Mouse (Mus musculus): Measurements from ENCODE around the gene Pgr. TPM values are rescaled to one million over a fixed set of nuclear protein-coding genes. Genes with fewer than 3 reads are reported as not detected.
A peak's percentile ranks its signal among the peaks of the same experiment; 100 is the strongest.

Gene Pgr
- polyA plus RNA-seq, 1 experiment from 2014 or later: not detected

DNA sequence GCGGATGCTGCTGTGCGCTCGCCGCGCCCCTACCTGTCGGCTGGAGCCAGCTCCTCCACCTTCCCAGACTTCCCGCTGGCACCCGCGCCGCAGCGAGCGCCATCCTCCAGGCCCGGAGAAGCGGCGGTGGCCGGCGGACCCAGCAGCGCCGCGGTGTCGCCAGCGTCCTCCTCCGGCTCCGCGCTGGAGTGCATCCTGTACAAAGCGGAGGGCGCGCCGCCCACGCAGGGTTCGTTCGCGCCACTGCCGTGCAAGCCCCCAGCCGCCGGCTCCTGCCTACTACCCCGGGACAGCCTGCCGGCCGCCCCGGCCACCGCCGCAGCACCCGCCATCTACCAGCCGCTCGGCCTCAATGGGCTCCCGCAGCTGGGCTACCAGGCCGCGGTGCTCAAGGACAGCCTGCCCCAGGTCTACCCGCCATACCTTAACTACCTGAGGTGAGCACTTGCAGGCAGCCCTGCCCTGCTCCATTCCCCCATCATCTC lies 2.1 kb downstream of the Pgr start:
- 2% methylated on average over 37 of the region's 49 CpGs for WGBS (ENCODE audit: insufficient replicate concordance)
- H3K27me3 ChIP-seq (ENCODE audit: insufficient read depth, low read length): peaks cover 38% of the 10 kb centered on the region
- peak; percentile 13 for DNase-seq
- peak overlapping the region; percentile 61 for H3K4me2 ChIP-seq (ENCODE audit: low read depth, low read length)
- ATAC-seq: no peak
- no peaks in the 10 kb centered on the region for H3K9me3 ChIP-seq (ENCODE audit: low read length)
- H3K36me3 ChIP-seq (replicated peaks; ENCODE audit: insufficient read depth, low read length): no peaks in the 10 kb centered on the region
- no peak overlapping the region for H3K9ac ChIP-seq (replicated peaks)
- H3K4me3 ChIP-seq (ENCODE audit: low read depth, low read length): peak overlapping the region; percentile 27
- TF ChIP-seq EP300 (IDR thresholded peaks at IDR 0.05; ENCODE audit: low read depth) (no peak), CTCF (IDR thresholded peaks at IDR 0.05; ENCODE audit: low read depth) (no peak)
- H3K4me1 ChIP-seq (ENCODE audit: insufficient read depth): peaks cover 5% of the 10 kb centered on the region
- H3K27ac ChIP-seq (ENCODE audit: low read depth): no peak overlapping the region

DNA sequence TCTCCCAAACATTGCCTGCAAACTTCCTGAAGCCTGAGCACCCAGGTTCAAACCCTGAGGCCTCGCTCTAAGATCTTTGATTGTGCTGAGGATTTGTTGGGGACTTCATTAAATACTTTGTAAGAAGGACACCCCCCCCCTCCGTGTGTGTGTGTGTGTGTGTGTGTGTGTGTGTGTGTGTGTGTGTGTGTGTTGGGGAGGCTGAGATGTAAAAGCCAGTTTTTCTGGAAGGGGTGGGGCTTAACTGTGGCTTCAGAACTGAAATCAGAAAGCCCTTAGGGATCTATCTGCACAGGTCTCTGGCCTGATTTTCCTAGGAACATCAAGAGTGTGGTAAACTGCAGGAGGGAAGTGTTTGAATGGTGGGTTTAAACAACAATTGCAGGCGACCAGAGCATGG lies 2.6 kb downstream of the Pgr start:
- Histone ChIP-seq H3K4me3 (ENCODE audit: low read depth, low read length) (no peak overlapping the region), H3K9ac (replicated peaks) (no peak overlapping the region), H3K27ac (ENCODE audit: low read depth) (no peak overlapping the region), H3K4me2 (ENCODE audit: low read depth, low read length) (no peak overlapping the region), H3K36me3 (replicated peaks; ENCODE audit: insufficient read depth, low read length) (no peaks in the 10 kb centered on the region), H3K9me3 (ENCODE audit: low read length) (no peaks in the 10 kb centered on the region), H3K27me3 (ENCODE audit: insufficient read depth, low read length) (peaks cover 38% of the 10 kb centered on the region), H3K4me1 (ENCODE audit: insufficient read depth) (peaks cover 5% of the 10 kb centered on the region)
- no peak for TF ChIP-seq CTCF (IDR thresholded peaks at IDR 0.05; ENCODE audit: low read depth)
- TF ChIP-seq EP300 (IDR thresholded peaks at IDR 0.05; ENCODE audit: low read depth): no peak
- ATAC-seq (no peak), DNase-seq (no peak)
- 34% methylated on average over 3 of the region's 3 CpGs for WGBS (ENCODE audit: insufficient replicate concordance)

DNA sequence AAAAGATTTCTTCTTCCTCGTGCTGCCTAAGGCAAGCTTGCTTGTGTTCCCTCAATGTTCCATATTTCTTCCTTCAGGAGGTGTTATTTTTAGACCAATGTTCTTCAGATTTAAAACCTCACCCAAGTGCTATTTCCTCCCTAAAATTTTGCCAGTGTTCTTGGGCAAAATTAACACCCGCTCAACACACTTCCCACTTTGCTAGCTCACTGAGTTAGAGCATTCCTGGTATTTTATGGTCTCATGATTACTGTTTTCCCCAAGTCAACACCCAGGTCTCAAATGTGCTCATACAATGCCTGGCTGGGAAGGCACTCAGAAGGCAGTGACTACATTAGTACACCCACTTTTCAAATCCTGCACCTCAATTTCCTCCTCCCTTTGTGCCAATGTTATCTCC lies 27.9 kb downstream of the Pgr start:
- Histone ChIP-seq H3K9me3 (ENCODE audit: low read length) (no peaks in the 10 kb centered on the region), H3K4me3 (ENCODE audit: low read depth, low read length) (no peak overlapping the region), H3K27ac (ENCODE audit: low read depth) (no peak overlapping the region), H3K27me3 (ENCODE audit: insufficient read depth, low read length) (no peaks in the 10 kb centered on the region), H3K4me1 (ENCODE audit: insufficient read depth) (no peaks in the 10 kb centered on the region), H3K9ac (replicated peaks) (no peak overlapping the region), H3K4me2 (ENCODE audit: low read depth, low read length) (no peak overlapping the region), H3K36me3 (replicated peaks; ENCODE audit: insufficient read depth, low read length) (no peaks in the 10 kb centered on the region)
- ATAC-seq (no peak), DNase-seq (no peak)
- TF ChIP-seq CTCF (IDR thresholded peaks at IDR 0.05; ENCODE audit: low read depth): no peak
- TF ChIP-seq EP300 (IDR thresholded peaks at IDR 0.05; ENCODE audit: low read depth): no peak
- WGBS (ENCODE audit: insufficient replicate concordance): 62% methylated on average over 2 of the region's 2 CpGs

DNA sequence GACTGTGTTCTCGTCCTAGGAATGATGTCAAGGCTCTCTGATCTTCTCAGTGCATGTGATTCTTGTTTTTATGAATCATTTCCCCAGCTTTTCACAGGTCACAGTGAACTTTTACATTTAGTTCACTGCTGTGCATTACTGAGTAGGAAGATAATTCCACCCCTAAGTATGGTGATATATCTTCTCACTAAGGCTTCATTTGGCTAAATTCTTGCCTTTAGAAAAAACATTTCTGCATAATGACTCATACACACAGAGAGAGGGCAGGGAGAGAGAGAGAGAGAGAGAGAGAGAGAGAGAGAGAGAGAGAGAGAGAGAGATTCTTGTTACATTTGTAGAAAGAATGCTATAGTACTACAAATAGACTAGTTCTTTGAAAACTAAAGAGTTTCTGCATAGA lies 38.1 kb downstream of the Pgr start:
- Histone ChIP-seq H3K9ac (replicated peaks) (no peak overlapping the region), H3K4me1 (ENCODE audit: insufficient read depth) (no peaks in the 10 kb centered on the region), H3K4me3 (ENCODE audit: low read depth, low read length) (no peak overlapping the region), H3K27ac (ENCODE audit: low read depth) (no peak overlapping the region), H3K36me3 (replicated peaks; ENCODE audit: insufficient read depth, low read length) (no peaks in the 10 kb centered on the region), H3K9me3 (ENCODE audit: low read length) (no peaks in the 10 kb centered on the region), H3K4me2 (ENCODE audit: low read depth, low read length) (no peak overlapping the region), H3K27me3 (ENCODE audit: insufficient read depth, low read length) (no peaks in the 10 kb centered on the region)
- ATAC-seq (no peak), DNase-seq (no peak)
- TF ChIP-seq EP300 (IDR thresholded peaks at IDR 0.05; ENCODE audit: low read depth) (no peak), CTCF (IDR thresholded peaks at IDR 0.05; ENCODE audit: low read depth) (no peak)
- 17% methylated on average over 1 of the region's 1 CpGs for WGBS (ENCODE audit: insufficient replicate concordance)

DNA sequence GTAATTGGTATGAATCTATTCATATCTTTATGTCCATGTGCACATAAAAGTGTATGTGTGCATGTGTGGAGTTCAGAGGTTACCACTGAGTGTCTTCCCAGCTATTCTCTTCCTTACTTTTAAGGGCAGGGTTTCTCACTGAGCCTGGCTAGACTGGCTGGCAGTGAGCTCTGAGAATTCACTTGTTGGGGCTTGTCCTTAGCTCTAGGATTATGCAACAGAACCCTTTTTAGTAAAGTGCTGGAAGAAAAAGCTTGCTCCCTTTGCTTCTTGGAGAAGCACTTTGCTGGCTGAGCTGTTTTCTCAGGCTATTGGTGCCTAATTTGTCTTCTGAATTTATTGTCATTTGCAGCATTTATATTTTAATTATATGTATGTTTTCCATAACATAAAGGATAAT lies 53.7 kb downstream of the Pgr start:
- Histone ChIP-seq H3K36me3 (replicated peaks; ENCODE audit: insufficient read depth, low read length) (no peaks in the 10 kb centered on the region), H3K27ac (ENCODE audit: low read depth) (no peak overlapping the region), H3K27me3 (ENCODE audit: insufficient read depth, low read length) (no peaks in the 10 kb centered on the region), H3K4me3 (ENCODE audit: low read depth, low read length) (no peak overlapping the region), H3K4me1 (ENCODE audit: insufficient read depth) (no peaks in the 10 kb centered on the region), H3K9me3 (ENCODE audit: low read length) (no peaks in the 10 kb centered on the region), H3K9ac (replicated peaks) (no peak overlapping the region), H3K4me2 (ENCODE audit: low read depth, low read length) (no peak overlapping the region)
- ATAC-seq (no peak), DNase-seq (no peak)
- no peak for TF ChIP-seq EP300 (IDR thresholded peaks at IDR 0.05; ENCODE audit: low read depth)
- TF ChIP-seq CTCF (IDR thresholded peaks at IDR 0.05; ENCODE audit: low read depth): no peak

DNA sequence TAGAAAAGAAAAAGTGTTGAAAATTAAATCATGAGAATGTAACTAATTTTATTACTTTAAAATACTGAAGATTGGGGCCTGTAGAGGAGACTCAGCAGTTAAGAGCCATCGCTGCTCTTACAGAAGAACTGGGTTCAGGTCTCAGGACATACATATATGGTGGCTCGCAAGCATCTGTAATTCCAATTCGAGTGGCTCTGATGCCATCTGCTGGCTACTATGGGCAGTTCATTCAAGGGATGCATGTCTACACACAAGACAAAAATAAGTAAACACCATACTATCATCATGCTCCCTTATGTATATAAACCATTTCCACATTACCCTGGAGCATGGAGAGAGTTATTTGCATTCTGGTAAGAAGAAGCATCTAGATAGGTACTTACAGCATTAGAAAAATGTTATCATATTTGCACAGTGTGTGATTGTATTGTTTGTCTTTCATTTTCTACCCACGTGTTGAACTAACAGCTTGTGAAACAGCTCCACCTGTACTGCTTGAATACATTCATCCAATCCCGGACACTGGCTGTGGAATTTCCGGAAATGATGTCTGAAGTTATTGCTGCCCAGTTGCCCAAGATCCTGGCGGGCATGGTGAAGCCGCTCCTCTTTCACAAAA lies 65.0 kb downstream of the Pgr start:
- DNase-seq: peak; percentile 20
- Histone ChIP-seq H3K27ac (ENCODE audit: low read depth) (no peak overlapping the region), H3K4me3 (ENCODE audit: low read depth, low read length) (no peak overlapping the region), H3K4me2 (ENCODE audit: low read depth, low read length) (no peak overlapping the region), H3K9me3 (ENCODE audit: low read length) (no peaks in the 10 kb centered on the region), H3K27me3 (ENCODE audit: insufficient read depth, low read length) (no peaks in the 10 kb centered on the region), H3K4me1 (ENCODE audit: insufficient read depth) (no peaks in the 10 kb centered on the region), H3K36me3 (replicated peaks; ENCODE audit: insufficient read depth, low read length) (no peaks in the 10 kb centered on the region), H3K9ac (replicated peaks) (no peak overlapping the region)
- TF ChIP-seq CTCF (IDR thresholded peaks at IDR 0.05; ENCODE audit: low read depth): peak; percentile 67
- TF ChIP-seq EP300 (IDR thresholded peaks at IDR 0.05; ENCODE audit: low read depth): no peak
- ATAC-seq: peak; percentile 35; the same call in 1 of the 2 replicates
- WGBS (ENCODE audit: insufficient replicate concordance): 49% methylated on average over 8 of the region's 8 CpGs

Measured in liver, postnatal 0 days (tissue).